Mouse (Mus musculus) spleen, adult 10 weeks (tissue): ENCODE results near the gene Dthd1. TPM values are rescaled to one million over a fixed set of nuclear protein-coding genes. Genes with fewer than 3 reads are reported as not detected.

Experiments
- polyA plus RNA-seq: library from polyadenylated mRNA; stranded (reverse); fragments of 350-450 nt; fragmentation: Illumina TruSeq; extraction: RNeasy Lipid Tissue Mini Kit (QIAGEN cat#74804); gene quantifications from one replicate; pipeline ENCODE4 v1.2.3, GENCODE M21; 2015; ENCODE audit warnings: low replicate concordance; ENCODE audit not compliant: insufficient read depth

The Dthd1 gene
- polyA plus RNA-seq, result 0.12 TPM

GRCm38 (mm10) chr5:62813402-62814071 is at the start of gene Dthd1:
TSS of gene Dthd1 (plus strand) at chr5:62813823.

GRCm38 (mm10) chr5:62765784-62766701 is 47.6 kb upstream of the Dthd1 start, which contains the start of gene Arap2:
TSS of gene Arap2 (minus strand) at chr5:62766159.

Other genes with a start within 250 kb of the Dthd1 start
- 67.8 TPM for gene Arap2, start 47.7 kb upstream of the Dthd1 start, polyA plus RNA-seq